Mouse (Mus musculus): ENCODE measurements around the gene Cd82. TPM values are rescaled to one million over a fixed set of nuclear protein-coding genes. Genes with fewer than 3 reads are reported as not detected.

Cd82 gene
- polyA plus RNA-seq, 1 experiment, result 181 TPM

DNA sequence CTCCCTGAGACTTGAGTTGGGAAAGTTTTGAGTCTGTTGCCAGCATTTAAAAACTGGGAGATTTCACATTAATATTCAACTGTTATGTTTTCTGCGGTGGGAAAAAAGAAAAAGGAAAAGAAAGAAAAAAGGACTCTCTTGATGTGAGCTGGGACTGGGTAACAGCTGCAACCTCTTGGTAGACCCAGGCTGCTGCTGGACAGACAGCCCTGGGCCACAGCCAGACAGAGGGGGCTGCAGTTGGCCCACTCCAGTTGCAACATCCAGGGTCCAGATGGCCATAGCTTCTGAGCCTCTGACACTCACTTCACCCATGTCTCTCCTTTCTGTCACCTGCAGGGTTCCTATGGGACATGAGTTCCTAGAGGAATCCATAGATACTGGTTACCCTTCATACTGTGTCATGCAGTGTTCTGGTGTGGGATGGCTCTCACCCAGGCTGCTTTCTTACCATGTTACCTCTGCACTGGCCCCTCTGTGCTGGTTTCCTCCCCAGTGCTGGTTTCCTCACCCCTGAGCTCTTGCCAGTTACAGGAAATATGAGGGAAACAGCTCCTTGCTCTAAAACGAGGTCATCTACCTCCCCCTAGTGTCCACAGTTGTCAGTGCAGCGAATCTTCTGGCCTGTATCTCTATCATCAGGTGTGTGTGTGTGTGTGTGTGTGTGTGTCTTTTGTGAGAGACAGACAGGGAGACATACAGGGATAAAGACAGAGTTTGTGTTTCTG, 8.1 kb upstream of the Cd82 start:
- Histone ChIP-seq H3K4me3 (ENCODE audit: control insufficient read depth, insufficient read depth, low read length) (no peak overlapping the region), H3K27ac (ENCODE audit: control insufficient read depth, insufficient read depth, low read length) (no peak overlapping the region), H3K4me1 (replicated peaks; ENCODE audit: control insufficient read depth, insufficient read depth, low read length) (peaks cover 21% of the 10 kb centered on the region), H3K36me3 (ENCODE audit: control insufficient read depth, insufficient read depth, low read length) (no peaks in the 10 kb centered on the region), H3K27me3 (ENCODE audit: control insufficient read depth, insufficient read depth, low read length) (no peaks in the 10 kb centered on the region)
- TF ChIP-seq POLR2A (IDR thresholded peaks at IDR 0.05; ENCODE audit: control insufficient read depth, extremely low read depth, insufficient read depth, low read length, poor library complexity), result no peak
- TF ChIP-seq CTCF (IDR thresholded peaks at IDR 0.05; ENCODE audit: borderline replicate concordance, control insufficient read depth, extremely low read depth, insufficient read depth, low read length, poor library complexity), result no peak
- peak; percentile 86 for DNase-seq
- WGBS, result 11% methylated on average over 3 of the region's 3 CpGs

DNA sequence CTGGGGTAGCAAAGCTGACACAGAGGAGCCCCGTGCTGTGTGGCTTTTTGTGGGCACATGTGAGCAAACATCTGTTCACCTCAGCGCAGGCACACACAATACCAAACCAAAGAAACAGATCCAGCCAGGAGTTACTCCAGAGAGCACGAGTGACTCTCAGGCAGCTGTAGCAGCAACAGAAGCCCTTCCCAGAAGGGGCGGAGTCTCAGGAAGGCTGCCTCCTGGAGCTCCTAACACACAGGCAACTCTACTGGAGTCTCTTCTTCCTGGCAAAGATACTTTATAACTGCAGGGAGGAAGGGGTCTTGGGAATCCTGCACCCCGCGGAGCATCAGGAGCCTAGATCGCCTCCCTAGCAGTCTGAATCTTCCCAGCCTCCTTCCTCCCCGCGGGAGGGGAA, 7.2 kb upstream of the Cd82 start:
- WGBS, result 3% methylated on average over 9 of the region's 9 CpGs
- peak; percentile 41 for DNase-seq
- H3K27ac ChIP-seq (ENCODE audit: control insufficient read depth, insufficient read depth, low read length), result peak overlapping the region; percentile 2; the same call in 1 of the 2 replicates

DNA sequence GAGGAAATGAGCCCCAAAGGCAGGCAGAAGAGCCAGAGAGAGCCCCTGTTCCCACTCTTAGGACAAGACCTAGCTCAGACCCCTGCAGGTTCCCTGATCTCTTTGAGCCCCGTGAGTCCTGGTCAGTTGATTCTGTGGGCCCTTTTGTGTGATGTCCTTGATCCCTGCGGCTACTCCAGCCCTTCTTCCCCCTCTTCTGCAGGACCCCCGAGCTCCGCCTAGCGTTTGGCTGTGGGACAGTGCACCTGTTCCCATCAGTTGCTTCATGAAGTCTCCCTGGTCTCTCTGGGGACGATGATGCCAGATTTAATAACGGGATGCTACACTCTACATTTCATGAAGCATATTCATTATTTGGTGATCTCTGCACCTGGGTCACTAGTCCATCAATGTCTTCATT, 6.2 kb upstream of the Cd82 start:
- H3K4me1 ChIP-seq (replicated peaks; ENCODE audit: control insufficient read depth, insufficient read depth, low read length), result peaks cover 21% of the 10 kb centered on the region
- H3K4me3 ChIP-seq (ENCODE audit: control insufficient read depth, insufficient read depth, low read length), result no peak overlapping the region
- no peaks in the 10 kb centered on the region for H3K27me3 ChIP-seq (ENCODE audit: control insufficient read depth, insufficient read depth, low read length)
- TF ChIP-seq CTCF (IDR thresholded peaks at IDR 0.05; ENCODE audit: borderline replicate concordance, control insufficient read depth, extremely low read depth, insufficient read depth, low read length, poor library complexity), result peak; percentile 47; the same call in 1 of the 2 replicates
- TF ChIP-seq POLR2A (IDR thresholded peaks at IDR 0.05; ENCODE audit: control insufficient read depth, extremely low read depth, insufficient read depth, low read length, poor library complexity), result no peak
- H3K27ac ChIP-seq (ENCODE audit: control insufficient read depth, insufficient read depth, low read length), result no peak overlapping the region
- 25% methylated on average over 7 of the region's 7 CpGs for WGBS
- H3K36me3 ChIP-seq (ENCODE audit: control insufficient read depth, insufficient read depth, low read length), result no peaks in the 10 kb centered on the region
- DNase-seq, result peak; percentile 60

More for the DNA sequence above, 7.2 kb upstream of the Cd82 start:
- TF ChIP-seq POLR2A (IDR thresholded peaks at IDR 0.05; ENCODE audit: control insufficient read depth, extremely low read depth, insufficient read depth, low read length, poor library complexity) (no peak), CTCF (IDR thresholded peaks at IDR 0.05; ENCODE audit: borderline replicate concordance, control insufficient read depth, extremely low read depth, insufficient read depth, low read length, poor library complexity) (0 out of 2 replicates have a peak, but pooled peaks have one; percentile 29)
- H3K4me1 ChIP-seq (replicated peaks; ENCODE audit: control insufficient read depth, insufficient read depth, low read length), result peaks cover 21% of the 10 kb centered on the region
- no peaks in the 10 kb centered on the region for H3K27me3 ChIP-seq (ENCODE audit: control insufficient read depth, insufficient read depth, low read length)
- peak overlapping the region; percentile 41 for H3K4me3 ChIP-seq (ENCODE audit: control insufficient read depth, insufficient read depth, low read length)
- H3K36me3 ChIP-seq (ENCODE audit: control insufficient read depth, insufficient read depth, low read length), result no peaks in the 10 kb centered on the region

DNA sequence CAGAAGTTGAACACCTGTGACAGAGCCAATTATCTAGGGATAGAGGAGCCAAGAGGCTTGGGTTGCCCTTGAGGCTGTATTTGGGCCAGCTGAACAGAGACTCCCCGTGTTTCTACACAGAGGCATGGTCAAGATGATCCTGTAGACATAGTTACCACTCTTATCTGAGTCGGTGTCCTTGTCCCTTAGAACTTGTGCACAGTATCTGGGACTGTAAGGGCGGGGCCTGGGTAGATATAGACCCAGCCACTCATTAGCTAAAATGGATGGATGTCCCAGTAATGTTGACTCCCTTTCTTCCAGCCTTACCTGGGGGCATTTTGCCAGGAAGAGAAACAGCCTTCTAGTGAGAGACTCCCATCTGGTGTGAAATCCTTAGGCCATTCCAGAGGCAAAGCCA, 3.4 kb upstream of the Cd82 start:
- Histone ChIP-seq H3K4me3 (ENCODE audit: control insufficient read depth, insufficient read depth, low read length) (no peak overlapping the region), H3K4me1 (replicated peaks; ENCODE audit: control insufficient read depth, insufficient read depth, low read length) (peaks cover 30% of the 10 kb centered on the region), H3K27ac (ENCODE audit: control insufficient read depth, insufficient read depth, low read length) (no peak overlapping the region), H3K27me3 (ENCODE audit: control insufficient read depth, insufficient read depth, low read length) (no peaks in the 10 kb centered on the region), H3K36me3 (ENCODE audit: control insufficient read depth, insufficient read depth, low read length) (no peaks in the 10 kb centered on the region)
- no peak for TF ChIP-seq POLR2A (IDR thresholded peaks at IDR 0.05; ENCODE audit: control insufficient read depth, extremely low read depth, insufficient read depth, low read length, poor library complexity)
- TF ChIP-seq CTCF (IDR thresholded peaks at IDR 0.05; ENCODE audit: borderline replicate concordance, control insufficient read depth, extremely low read depth, insufficient read depth, low read length, poor library complexity), result no peak
- no peak for DNase-seq
- 87% methylated on average over 3 of the region's 3 CpGs for WGBS

DNA sequence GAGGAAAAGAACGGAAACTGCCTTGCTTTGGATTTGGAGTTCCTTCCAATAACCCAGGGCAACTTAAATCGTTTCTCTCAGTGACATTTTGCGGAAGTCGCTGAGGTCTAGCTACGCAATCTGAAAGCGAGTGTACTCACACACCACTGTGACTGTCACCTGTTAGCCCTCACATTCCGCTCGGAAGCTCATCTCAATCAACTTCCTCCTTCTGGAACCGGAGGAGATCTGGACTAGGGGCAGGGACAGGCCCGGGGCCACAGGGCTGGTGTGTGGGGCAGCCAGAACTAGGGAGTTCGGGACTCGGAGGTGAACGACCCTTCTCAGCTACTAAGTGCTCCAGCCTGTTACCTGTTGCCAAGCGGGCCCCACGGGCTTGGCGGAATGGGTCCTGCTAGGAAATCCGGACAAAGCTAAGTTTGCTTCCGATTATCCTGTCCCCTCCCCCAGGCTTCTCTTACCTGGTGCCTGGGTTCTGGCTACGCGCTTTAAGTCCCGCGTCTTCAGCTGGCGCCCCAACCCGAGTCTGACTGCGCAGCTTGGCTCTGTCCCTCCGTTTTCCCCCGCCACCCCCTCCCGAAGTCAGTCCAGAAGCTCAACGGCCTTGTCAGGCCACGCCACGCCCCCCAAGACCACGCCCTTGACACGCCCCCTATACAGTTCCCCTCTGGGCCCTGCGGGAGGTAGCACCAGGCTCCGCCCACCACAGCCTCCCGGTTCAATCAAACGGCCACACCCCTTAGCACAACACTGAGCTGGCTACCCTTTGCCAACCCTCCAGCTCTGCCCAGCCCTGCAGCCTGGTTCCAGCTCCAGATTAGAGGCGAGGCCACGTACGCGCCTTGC, 848 bp downstream of the Cd82 start:
- Histone ChIP-seq H3K4me1 (replicated peaks; ENCODE audit: control insufficient read depth, insufficient read depth, low read length) (peaks cover 50% of the 10 kb centered on the region), H3K27ac (ENCODE audit: control insufficient read depth, insufficient read depth, low read length) (peak overlapping the region; percentile 60), H3K27me3 (ENCODE audit: control insufficient read depth, insufficient read depth, low read length) (no peaks in the 10 kb centered on the region), H3K4me3 (ENCODE audit: control insufficient read depth, insufficient read depth, low read length) (peak overlapping the region; percentile 69), H3K36me3 (ENCODE audit: control insufficient read depth, insufficient read depth, low read length) (no peaks in the 10 kb centered on the region)
- DNase-seq, result peak; percentile 99
- under 1% methylated on average over 41 of the region's 41 CpGs for WGBS
- TF ChIP-seq CTCF (IDR thresholded peaks at IDR 0.05; ENCODE audit: borderline replicate concordance, control insufficient read depth, extremely low read depth, insufficient read depth, low read length, poor library complexity) (no peak), POLR2A (IDR thresholded peaks at IDR 0.05; ENCODE audit: control insufficient read depth, extremely low read depth, insufficient read depth, low read length, poor library complexity) (0 out of 2 replicates have a peak, but pooled peaks have one; percentile 17)

DNA sequence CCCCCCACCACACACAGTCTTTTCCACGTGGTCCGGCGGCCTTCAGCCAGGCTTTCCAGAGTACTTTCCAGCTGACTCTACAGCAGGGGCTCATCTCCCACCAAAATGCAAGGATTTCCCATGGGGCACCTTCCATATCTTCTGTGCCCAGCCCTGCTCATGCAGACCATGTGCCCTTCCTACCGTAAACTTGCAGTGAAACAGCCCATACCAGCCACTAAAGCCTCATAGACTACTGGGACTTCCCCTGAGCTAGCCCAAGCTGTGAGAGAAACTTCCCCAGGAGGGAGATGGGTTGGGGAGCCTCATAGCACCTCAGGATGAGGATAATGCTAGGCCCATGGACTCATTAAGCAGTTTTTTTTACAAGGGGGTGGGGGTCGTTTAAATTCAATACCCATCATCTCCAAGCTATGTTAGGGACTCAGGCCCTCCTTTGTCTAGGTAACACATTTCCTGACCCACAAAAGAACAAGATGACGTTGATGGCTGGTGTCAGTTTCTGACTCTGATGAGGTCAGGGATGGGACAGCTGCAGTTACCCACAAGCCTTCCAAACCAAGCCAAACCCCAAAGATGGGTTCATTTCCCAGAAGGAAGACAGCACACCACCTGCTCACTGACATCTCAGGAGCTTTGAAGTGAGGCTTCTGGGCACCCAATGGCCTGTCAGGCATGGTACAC, 2.0 kb downstream of the Cd82 start:
- WGBS, result 40% methylated on average over 6 of the region's 6 CpGs
- DNase-seq, result no peak
- no peak for TF ChIP-seq CTCF (IDR thresholded peaks at IDR 0.05; ENCODE audit: borderline replicate concordance, control insufficient read depth, extremely low read depth, insufficient read depth, low read length, poor library complexity)
- TF ChIP-seq POLR2A (IDR thresholded peaks at IDR 0.05; ENCODE audit: control insufficient read depth, extremely low read depth, insufficient read depth, low read length, poor library complexity), result no peak
- Histone ChIP-seq H3K27me3 (ENCODE audit: control insufficient read depth, insufficient read depth, low read length) (no peaks in the 10 kb centered on the region), H3K36me3 (ENCODE audit: control insufficient read depth, insufficient read depth, low read length) (no peaks in the 10 kb centered on the region), H3K4me3 (ENCODE audit: control insufficient read depth, insufficient read depth, low read length) (peak overlapping the region; percentile 69), H3K27ac (ENCODE audit: control insufficient read depth, insufficient read depth, low read length) (peak overlapping the region; percentile 60; the same call in 1 of the 2 replicates), H3K4me1 (replicated peaks; ENCODE audit: control insufficient read depth, insufficient read depth, low read length) (peaks cover 59% of the 10 kb centered on the region)
